Mouse (Mus musculus): ENCODE measurements at regions not wholly inside any gene's neighbourhood (a gene's known extent, or its start where the extent isn't known, plus 50 kb on each side); places are given as distances from the start of the nearest gene placed in this dataset.
A peak's percentile ranks its signal among the peaks of the same experiment; 100 is the strongest.

DNA sequence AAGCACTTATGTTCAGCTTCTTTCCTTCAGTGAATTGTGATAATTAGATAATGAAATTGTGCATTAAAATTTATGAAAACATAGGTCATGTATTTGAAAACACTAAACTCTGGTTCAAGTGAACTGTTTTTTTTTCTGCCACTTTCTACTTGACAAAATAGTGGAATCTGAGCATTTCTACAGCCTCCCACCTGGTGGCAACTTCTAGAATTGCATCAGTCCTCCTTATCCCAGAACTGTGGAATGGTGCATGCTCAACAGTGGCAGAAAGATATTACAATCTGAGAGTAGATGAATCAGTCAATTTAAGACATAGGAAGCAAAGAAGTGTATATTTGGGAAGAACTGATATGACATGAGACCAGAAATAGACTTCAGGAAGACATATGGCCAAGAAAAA lies 84.1 kb upstream of the Gm28269 start:
- peak; percentile 77 for DNase-seq (ENCODE audit: low spot score)

GRCm38 (mm10) chrX:21809212-21809611 lies 64.3 kb upstream of the Gm28269 start:
- no peak for DNase-seq (ENCODE audit: low spot score)

- DNase-seq (ENCODE audit: low spot score), result no peak
Observed at GRCm38 (mm10) chrX:21801834-21802233, 56.9 kb upstream of the Gm28269 start.
